Mouse (Mus musculus) cerebellum, adult 8-10 months (tissue): ENCODE results near the gene Chml.

Experiments used
- DNase-seq: peaks from one replicate; pipeline ENCODE4 v3.0.0; 2022

Gene Chml

GRCm38 (mm10) chr1:175646952-175647351 is 45.7 kb downstream of the Chml start:
- DNase-seq = no peak

DNA sequence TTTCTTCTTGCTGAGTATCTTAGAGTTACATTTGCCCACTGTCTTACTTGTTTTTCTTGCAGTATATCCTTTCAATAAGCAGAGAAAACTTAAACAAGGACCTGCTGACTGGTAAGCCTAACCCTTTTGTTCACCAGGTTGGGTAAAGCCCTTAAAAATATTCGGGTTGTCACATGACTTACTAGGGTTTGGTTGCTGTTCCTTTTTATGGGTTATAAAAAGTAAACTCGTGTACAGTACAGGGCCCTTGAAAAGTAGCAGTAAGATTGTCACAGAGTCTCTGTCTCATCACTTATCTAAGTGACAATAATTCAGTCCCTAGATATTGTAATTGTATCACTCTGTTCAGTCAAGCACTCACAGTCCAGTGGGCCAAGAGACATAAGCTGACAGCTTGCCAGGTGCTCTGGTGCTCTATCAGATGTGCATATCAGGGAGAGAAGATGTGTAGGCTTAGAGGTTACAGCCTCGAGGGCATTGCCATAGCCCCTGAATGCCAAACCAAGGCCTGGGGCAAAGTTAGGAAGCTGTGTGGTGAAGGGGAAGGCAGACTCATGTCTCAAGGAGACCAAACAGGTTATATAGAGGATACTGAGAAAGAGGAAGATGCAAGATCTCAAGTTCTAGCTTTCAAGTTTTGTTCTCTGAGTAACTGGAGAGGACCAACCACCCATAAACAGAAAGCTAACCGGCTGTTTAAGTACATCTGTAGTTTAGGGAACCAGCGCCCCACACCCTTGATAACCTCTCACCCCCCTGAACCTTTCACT is 49.0 kb downstream of the Chml start:
- no peak for DNase-seq

- DNase-seq = no peak
These were observed 52.1 kb downstream of the Chml start for GRCm38 (mm10) chr1:175640435-175641150.

DNA sequence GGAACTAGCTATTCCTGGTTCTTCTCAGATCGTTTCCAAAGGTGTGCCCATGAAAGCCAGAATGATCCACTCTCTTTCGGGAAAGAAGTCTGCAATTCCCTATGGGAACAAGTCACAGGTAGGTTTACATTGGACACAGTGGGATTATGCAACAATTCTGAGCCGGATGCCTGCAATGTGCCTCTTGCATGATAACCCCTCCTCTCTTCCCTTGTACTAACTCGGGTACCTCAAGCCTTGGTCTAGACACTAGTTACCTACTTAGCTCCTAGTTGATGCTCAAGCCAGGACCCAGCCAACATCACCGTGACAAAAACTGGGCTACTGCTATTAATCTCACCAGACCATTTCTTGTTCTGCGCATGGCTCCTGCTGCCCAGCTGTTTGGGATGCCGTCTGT is 53.6 kb downstream of the Chml start:
- DNase-seq = no peak

- DNase-seq = no peak
These were observed 55.0 kb downstream of the Chml start for GRCm38 (mm10) chr1:175637677-175638076.

DNA sequence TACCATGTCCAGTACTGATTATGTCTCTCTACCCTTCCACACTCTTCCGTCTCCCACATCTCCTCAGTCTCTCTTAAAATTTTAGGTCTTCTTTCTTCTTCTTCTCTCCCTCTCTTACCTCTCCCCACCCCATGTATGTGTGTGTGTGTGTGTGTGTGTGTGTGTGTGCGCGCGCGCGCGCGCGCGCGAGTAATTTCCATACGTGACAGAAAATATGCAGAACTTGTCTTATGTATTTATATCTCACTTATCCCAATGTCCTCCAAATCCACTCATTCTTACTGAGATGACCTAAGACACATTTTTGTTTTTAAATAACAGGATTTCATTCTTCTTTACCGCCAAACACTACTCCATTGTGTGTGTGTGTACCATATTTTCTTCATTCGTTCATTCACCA is 60.2 kb downstream of the Chml start:
- DNase-seq = no peak
